Mouse (Mus musculus) small intestine, adult 2 months (tissue): ENCODE data around the gene Myl12a.

Source experiments
- CTCF ChIP-seq: fragments of 200-500 bp; IDR thresholded peaks from 2 replicates; pipeline ENCODE4 v1.5.1; 2012; ENCODE audit warnings: low read depth, mild to moderate bottlenecking, control low read depth, inconsistent platforms, low read length, moderate library complexity, mixed read lengths; ENCODE audit not compliant: insufficient replicate concordance, insufficient read length; ENCODE audit errors: extremely low read depth
- POLR2A ChIP-seq: fragments of 200-500 bp; IDR thresholded peaks from 2 replicates; pipeline ENCODE4 v1.6.1; 2012; ENCODE audit warnings: low read depth, mild to moderate bottlenecking, control low read depth, inconsistent platforms, low read length, moderate library complexity

- no peak for TF ChIP-seq POLR2A
- TF ChIP-seq CTCF = no peak
Measured at GRCm38 (mm10) chr17:70951266-70951665, 51.4 kb downstream of the Myl12a start.
